Mouse (Mus musculus) lung, adult 2 months (tissue): Measurements from ENCODE around the gene Gbp6.
"Not testable (repeated sequence)": the region's sequence is repeated elsewhere in the genome, so short reads cannot be mapped to it uniquely, and the experiment has no call there.

Source experiments
- CTCF ChIP-seq: fragments of 200-500 bp; IDR thresholded peaks from 2 replicates; pipeline ENCODE4 v1.5.1; 2011; ENCODE audit warnings: mild to moderate bottlenecking, low read length, control low read depth; ENCODE audit not compliant: insufficient read depth
- POLR2A ChIP-seq: fragments of 200-500 bp; IDR thresholded peaks from 2 replicates; pipeline ENCODE4 v1.6.1; 2011; ENCODE audit warnings: low read depth, mild to moderate bottlenecking, control low read depth, low read length, borderline replicate concordance; ENCODE audit errors: extremely low read depth

DNA sequence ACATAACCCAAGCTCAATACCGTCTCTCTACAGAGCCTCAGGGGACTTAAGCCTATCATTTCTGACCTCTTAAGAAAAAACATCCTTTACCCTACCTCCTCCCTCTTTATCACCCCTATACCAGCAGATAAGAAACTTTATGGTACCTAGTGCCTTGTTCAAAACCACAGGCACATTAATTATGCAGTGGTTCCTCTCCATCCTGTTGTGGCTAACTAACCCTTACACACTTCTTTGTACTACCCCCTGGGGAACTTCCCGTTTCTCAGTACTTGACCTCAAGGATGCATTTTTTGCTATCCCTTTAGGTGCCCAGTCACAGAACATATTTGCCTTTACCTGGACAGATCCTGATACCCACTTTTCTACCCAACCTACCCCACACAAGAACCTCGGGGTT is 48.8 kb downstream of the Gbp6 start:
- TF ChIP-seq CTCF, POLR2A: not testable (repeated sequence)
